Mouse (Mus musculus) mouse embryonic stem cell (cell line): Measurements from ENCODE around the gene Tspan18.

Experiments
- in situ Hi-C, 2 experiments: fragments of 300-500 bp; cut with MboI; formaldehyde crosslinking; loops; 1 replicate in 1 of 2; 3 replicates in 1 of 2; pipeline ENCODE4 v1.14.3; 2019 to 2020; ENCODE audit warnings: low sequenced_read_pairs in 2 of 2, low pct_unique_long_range_greater_than_20kb in 1 of 2, mixed read lengths in 1 of 2; ENCODE audit not compliant: unreplicated experiment in 1 of 2

Tspan18 gene

DNA sequence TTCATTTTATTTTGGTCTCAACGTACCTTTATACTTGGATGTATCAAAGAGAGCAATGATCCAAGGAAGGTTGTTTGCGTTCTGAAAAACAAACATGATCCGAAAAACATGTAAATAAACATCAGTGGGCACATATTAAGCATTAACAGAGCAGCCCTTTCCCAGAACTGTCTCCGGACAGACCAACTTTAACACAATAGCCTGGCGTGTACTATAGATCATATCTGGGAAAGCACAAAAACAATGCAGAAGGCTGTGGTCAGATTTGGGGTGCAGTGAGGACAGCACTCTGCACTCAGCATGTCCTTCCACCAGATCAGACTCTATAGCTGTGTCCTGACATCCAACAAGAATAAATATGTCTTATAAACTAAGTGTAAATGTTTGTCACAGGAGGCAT lies 12.7 kb upstream of the Tspan18 start:
- in situ Hi-C loops: loop anchor here in 1 of 2 experiments (25.0 kb wide), 1 partner anchor 110 kb away; no protein-coding TSS in a partner anchor

GRCm38 (mm10) chr2:93346609-93347008 lies 12.3 kb upstream of the Tspan18 start:
- in situ Hi-C loops: loop anchor here in 1 of 2 experiments (25.0 kb wide), 1 partner anchor 109 kb away; no protein-coding TSS in a partner anchor

DNA sequence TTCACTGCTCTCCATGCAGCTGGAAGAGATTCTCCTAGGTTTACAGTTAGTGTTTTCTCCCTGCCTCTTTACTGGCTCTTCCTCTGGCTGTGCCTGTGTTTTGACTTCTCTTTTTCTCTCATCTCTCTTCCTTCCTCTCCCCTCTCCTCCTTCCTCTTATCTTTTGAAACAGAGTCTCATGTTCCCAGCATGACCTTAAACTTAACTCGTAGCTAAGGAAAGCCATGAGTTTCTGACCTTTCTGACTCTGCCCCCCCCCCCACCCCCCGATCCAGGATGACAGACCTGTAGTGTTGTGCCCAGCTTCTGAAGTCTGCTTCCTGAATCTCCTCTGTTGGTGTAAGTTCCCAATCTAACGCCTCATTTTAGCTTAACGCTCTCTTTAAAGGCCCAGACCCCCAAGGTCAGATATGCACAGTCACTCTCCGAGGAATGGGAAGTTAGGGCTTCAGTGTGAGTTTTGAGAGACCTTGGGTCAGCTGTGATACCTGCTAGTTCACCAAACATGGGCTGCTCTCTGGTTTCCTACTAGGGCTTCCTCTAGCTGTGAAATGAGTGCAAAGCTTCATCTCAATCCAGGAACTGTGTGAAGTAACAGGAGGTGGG lies 11.5 kb upstream of the Tspan18 start:
- in situ Hi-C loops: loop anchor here in 1 of 2 experiments (25.0 kb wide), 1 partner anchor 108 kb away; no protein-coding TSS in a partner anchor

DNA sequence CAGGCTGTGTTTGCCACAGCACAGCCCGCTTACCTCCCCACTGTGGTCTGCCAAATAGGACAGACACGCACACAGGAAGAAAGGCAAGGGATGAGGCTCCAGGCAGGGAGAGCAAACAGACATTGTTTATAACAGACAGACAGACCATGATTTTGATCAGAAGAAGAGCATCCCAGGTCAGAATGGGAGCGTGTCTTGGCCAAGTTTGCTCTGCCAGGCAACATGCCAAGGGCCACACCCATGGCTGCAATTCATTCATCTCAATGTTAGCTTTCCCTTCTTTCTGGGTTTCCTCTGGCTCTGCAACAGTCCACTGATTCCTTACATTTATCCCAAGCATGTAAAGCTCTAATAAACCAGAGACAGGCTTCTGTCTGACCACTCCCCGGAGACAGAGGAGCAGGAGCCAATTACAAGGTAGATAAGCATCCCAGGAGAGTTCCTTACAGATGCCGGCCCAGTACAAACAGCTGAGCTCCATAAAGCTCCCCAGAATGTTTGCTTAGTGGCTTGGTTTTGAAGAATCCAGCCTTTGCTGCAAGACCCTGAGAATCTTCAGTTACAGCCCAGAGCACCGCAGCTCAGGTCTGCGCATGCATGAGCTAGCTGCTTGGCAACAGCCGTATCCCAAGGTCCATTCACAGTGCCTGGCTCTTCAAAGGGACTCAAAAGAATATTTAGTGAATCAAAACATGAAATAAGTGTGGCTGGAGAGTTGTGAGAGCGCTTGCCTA lies 5.2 kb upstream of the Tspan18 start:
- in situ Hi-C loops: loop anchor here (10.0 to 25.0 kb wide), 2 partner anchors 102 to 125 kb away; no protein-coding TSS in a partner anchor

DNA sequence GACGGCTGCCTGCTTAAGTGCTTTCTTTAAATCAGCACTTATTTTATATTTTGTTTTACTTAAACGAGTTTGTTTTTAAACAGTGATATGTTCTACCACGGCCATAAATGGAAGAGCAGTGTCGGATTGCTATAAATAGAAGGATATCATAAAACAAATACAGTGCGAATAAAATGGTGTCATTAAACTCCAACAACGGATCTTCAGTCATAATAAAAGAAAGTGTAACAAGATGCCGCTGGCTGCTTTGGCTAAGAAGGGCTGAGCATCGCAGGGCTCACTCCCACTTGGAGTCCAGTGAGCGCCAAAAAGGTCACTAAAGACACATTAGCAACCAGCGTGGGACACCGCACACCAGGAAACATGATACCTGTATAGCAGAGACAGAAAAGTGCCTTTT lies 1.7 kb upstream of the Tspan18 start:
- in situ Hi-C loops: loop anchor here (10.0 to 25.0 kb wide), 2 partner anchors 99 to 121 kb away; no protein-coding TSS in a partner anchor

- in situ Hi-C loops: loop anchor here (10.0 to 25.0 kb wide), 2 partner anchors 96 to 119 kb away; no protein-coding TSS in a partner anchor
Measured at GRCm38 (mm10) chr2:93333241-93333816, 976 bp downstream of the Tspan18 start.

GRCm38 (mm10) chr2:93332277-93332676 lies 2.0 kb downstream of the Tspan18 start:
- in situ Hi-C loops: loop anchor here (10.0 to 25.0 kb wide), 2 partner anchors 95 to 117 kb away; no protein-coding TSS in a partner anchor

- in situ Hi-C loops: loop anchor here (10.0 to 25.0 kb wide), 2 partner anchors 94 to 116 kb away; no protein-coding TSS in a partner anchor
Measured at GRCm38 (mm10) chr2:93331121-93331520, 3.2 kb downstream of the Tspan18 start.

- in situ Hi-C loops: loop anchor here in 1 of 2 experiments (25.0 kb wide), 1 partner anchor 92 kb away; no protein-coding TSS in a partner anchor
Measured at GRCm38 (mm10) chr2:93329120-93329519, 5.2 kb downstream of the Tspan18 start.

GRCm38 (mm10) chr2:93327915-93328555 lies 6.3 kb downstream of the Tspan18 start:
- in situ Hi-C loops: loop anchor here in 1 of 2 experiments (25.0 kb wide), 1 partner anchor 91 kb away; no protein-coding TSS in a partner anchor

DNA sequence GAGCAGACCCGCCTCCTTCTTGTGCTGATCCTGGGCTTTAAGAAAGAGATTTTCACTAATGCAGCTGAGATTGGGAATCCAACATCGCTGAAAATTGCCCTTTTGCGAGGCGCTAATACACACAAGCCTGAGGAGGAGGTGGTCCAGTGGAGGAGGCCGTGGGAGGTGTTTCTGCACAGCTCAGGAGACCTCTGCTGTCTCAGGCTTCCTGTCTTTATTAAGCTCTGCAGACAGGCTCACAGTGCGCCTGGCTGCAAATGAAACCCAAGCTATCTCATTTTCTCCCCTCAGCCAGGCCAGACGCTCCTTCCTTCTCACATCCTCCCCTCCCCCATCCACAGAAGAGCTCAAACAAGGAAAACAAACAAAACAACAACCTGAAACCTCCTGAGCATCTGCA lies 9.6 kb downstream of the Tspan18 start:
- in situ Hi-C loops: loop anchor here in 1 of 2 experiments (25.0 kb wide), 1 partner anchor 87 kb away; no protein-coding TSS in a partner anchor

DNA sequence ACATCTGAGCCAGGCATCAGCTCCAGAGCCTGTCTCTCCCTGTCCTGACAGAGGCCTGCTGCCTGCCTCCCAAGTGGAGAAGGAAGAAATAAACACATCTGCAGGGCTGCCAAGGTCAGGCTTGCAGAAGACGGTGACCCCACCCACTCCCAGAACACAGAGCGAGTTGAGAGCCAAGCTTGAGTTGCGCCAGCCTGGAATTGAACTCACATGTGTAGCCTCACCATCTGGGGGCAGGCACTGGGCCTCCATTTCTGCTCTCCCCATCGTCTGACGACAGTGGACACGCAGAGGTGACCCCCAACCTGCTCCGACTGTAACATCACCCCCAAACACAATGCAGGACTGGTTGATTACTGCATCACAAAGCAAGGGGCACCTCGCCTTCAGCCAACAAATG lies 12.4 kb downstream of the Tspan18 start:
- in situ Hi-C loops: no loop called here

GRCm38 (mm10) chr2:93320267-93320666 lies 14.0 kb downstream of the Tspan18 start:
- in situ Hi-C loops: no loop called here

DNA sequence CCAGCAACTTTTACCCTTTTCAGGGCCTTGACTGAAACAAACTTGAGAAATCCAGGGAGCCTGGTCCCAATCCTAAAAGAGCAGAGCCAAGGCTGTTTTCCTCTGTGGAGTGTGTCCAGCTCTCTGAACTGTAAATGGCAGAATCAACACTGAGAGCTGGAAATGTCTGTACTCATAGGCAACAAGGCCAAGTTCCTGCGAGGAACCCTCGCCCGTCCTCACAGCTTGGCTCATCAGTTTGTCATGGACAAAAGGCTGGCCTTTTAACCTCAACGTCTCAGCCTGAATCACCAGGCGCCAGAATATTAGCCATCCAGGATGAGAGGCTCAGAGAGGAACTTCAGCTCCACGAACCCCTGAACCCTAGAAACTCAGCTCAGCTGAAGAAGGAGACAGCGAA lies 14.7 kb downstream of the Tspan18 start:
- in situ Hi-C loops: no loop called here

DNA sequence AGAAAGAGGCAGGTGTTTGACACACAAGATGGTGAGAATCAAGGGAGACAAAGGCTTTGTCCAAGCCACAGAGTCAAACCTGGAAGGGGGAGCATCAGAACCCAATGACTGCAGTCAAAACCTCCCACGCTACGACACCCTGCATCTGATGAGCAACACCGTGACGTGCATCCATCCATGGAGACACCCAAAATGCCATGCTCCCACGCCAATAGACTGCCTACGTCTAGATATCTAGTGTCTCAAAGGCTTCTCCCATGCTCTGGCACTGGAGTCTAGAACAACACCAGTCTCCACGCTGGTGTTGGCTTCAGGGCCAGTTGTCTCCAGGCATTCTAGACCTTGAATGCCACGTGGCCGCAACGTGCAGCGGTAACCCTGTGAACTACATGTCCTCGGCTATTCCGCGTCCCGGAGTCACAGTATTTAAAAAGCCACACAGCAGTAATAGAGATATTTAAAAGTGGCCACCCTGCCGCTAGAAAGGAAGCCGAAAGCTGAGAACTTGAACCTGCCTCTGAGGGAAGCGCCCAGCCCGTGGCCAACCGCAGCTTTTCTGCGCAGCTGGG lies 15.4 kb downstream of the Tspan18 start:
- in situ Hi-C loops: no loop called here

GRCm38 (mm10) chr2:93313768-93314632 lies 20.3 kb downstream of the Tspan18 start:
- in situ Hi-C loops: no loop called here

DNA sequence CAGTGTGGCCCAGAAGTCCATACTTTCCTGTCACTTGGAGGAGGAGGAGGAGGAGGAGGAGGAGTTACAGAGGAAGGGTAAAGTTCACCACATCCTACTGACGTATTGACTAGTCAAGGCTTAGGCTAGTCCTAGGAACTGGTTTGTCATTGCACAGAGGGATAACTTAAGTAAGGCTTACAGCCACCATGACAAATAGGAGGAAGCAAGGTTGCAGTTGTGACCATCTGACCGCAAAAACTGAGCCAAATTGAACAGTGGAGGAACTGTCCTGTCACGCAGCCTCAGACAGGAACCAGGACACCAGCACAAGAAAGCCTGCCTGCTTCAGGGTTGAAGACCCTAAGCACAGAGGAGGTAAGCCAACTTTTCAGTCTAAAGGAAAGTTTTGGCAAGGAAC lies 21.8 kb downstream of the Tspan18 start:
- in situ Hi-C loops: no loop called here
